Mouse (Mus musculus): ENCODE data around the gene Grid1.

The Grid1 gene

DNA sequence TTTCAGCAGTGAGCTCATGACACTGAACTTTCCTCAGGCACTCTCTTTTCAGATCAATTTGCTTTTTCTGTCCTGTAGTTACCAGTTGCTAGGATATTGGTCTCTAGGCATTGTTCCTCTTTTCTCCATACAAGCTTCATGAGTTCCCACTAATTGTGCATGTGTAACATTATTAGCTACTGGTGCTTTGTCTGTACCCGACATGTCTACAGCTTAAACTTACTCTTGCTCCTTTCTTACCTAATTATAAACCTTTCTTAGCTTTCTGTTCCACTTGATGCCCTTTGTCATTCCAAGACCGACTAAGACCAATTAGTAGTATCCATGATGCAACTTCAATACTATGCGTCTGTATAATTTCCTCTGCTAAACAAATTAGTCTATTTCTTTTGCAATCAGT, 554.5 kb downstream of the Grid1 start:
- DNase-seq (ENCODE audit: low spot score in 2 of 2), result no peak

DNA sequence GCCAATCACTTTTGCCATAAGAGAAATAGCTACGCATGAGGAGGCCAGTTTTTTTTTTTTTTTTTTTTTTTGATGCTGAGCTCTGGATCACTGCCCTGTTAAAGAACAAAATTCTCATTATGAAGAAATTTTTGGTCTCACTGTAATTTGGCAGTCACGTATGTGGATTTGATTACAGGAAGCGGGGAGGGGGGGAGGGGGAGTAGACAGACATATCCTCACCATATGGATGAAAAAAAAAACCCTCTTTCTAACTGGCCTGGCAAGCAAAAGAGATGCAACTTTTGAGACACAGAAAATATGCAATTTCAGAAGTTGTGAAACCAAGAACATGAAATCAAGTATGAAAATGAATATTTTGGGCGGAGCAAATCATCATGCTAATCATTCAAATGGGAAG, 573.7 kb downstream of the Grid1 start:
- DNase-seq (ENCODE audit: low spot score in 2 of 2), result no peak

DNA sequence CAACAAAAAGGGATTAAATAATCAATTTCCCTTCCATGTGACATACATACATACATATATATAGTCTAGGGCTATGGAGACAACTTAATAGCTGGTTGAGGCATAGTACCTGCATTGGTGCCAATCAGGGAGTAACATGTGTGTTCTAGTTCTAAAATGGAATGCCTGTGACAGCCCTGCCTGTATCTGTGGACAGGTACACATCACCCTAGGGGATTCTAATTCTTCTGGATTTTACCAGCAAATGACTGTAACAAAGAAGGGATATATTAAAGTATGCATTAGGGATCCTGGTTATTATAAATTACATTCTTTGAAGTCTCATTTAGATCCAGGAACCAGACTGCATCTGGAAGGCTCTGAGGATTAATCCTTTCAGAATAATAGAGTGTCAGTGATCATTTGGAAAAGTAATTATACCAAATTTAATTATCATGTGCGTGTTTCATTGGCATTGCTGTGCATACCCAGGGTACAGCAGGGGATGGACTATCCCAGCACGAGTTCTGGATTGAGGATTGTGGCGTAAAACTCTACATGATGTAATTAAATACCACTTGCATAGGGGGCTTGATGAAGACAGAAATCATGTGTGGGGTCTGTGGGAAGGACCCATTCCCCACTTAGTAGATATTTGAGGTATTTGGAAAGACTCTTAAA, 584.5 kb downstream of the Grid1 start:
- DNase-seq (ENCODE audit: low spot score in 2 of 2), result no peak

DNA sequence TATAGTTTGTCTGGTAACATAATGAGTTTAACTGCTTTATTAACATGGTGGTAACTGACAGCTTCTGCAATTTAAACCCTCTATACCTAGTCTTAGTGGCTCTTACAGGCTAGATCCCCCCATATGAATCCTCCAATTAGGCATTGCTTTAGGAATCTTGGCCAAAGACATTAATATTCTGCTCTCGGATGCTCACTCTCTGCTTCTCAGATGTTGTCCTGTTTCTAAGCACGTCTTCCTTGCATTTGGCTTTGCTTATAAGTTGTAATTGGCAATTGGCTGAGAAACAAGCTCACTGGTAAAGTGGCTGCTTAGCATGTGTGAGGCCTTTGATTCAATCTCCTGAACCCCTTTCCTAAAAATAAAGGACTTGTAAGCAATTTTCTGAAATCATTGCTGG, 610.4 kb downstream of the Grid1 start:
- no peak for DNase-seq (ENCODE audit: low spot score in 2 of 2)

DNA sequence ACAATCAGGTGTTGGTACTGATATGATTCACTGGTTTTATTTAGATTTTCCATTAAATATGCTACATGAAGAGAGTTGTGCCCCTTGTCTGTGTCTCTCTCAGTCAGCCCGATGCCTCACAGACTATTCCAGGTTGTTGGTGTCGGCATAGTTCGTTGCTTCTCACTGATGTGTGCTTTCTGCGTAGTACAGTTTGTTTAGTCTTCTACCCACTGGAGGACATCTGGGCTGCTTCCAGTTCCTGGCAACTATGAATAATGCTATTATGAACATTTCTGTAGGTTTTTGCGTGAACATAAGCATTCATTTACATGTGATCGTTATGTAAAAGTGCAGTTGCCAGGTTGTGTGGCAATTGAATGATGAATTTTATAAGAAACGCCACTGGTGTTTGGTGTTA, 633.8 kb downstream of the Grid1 start:
- DNase-seq (ENCODE audit: low spot score in 2 of 2), result no peak

DNA sequence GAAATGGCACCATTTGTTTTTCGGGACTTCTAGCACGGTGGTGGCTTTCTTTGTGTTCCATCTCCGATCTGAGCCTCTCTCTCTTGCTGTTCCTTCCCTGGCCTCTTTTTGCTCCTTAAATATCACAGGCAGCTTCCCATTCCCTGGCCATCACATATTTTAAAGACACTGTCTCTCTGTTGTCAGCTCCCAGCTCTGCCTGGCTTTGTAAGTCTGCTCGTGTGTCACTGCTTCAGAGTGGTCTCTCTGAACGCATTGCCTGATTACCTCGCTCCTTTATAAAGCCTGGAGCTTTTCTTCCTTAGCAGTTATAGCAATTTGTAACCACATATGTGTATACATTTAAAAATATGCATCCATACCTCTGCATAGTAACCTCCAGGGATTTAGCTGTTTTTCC, 648.3 kb downstream of the Grid1 start:
- DNase-seq (ENCODE audit: low spot score in 2 of 2), result no peak

DNA sequence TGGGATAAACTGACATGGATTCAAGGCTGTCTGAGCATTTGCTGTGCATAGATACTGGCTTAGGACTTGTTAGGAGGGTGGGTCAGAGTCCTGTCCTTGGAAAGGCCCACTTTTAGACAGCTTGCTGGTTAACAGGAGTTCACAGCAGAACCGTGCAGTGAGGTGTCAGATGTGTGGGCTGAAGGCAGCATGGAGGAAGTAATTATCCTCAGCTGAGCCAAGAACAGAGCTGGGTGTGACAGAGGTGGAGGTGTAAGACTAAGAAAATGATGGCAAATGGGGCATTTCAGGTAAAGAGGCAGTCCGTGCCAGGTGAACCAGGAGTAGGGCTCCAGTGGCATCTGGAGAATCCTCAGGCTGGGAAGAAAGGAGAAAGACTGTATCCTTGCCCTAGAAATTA, 666.1 kb downstream of the Grid1 start:
- DNase-seq (ENCODE audit: low spot score in 2 of 2), result no peak

DNA sequence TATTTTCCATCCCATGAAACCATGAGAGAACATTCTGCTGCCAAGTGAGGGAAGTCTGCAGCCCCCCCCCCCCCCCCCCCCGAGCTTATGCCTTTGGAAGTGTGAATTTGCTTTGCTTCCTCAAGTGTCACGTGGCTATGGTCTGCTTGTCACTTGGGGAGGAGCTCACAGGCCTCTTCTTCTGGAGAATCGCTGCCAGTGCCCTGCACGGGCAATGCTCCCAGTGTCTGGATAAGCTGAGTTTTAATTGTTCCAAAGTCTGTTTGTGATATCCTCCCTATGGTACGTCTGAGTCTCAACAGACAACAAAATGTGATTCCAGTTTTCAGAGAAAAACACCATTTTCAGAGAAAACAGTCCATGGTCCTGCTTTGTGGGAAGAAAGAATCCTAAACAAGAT, 682.4 kb downstream of the Grid1 start:
- DNase-seq (ENCODE audit: low spot score in 2 of 2), result no peak

DNA sequence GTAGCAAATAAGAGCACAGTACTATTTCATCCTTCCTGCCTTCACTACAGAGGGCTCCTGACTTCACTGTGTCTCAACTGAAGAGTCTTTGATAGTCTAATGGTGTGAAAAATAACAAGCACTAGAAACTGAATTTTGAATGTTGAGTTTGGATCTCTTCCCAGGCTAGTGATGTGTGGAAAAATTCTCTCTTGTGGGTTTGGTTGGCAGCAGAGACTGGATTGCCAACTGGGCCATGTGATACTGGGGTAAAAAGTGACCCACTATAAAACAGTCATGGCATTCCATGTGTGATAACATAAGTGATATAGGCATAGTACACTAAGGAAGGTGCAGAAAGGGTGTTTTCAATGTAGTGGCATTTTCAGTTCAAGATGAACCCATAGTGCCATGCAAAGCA, 699.5 kb downstream of the Grid1 start:
- no peak for DNase-seq (ENCODE audit: low spot score in 2 of 2)

DNA sequence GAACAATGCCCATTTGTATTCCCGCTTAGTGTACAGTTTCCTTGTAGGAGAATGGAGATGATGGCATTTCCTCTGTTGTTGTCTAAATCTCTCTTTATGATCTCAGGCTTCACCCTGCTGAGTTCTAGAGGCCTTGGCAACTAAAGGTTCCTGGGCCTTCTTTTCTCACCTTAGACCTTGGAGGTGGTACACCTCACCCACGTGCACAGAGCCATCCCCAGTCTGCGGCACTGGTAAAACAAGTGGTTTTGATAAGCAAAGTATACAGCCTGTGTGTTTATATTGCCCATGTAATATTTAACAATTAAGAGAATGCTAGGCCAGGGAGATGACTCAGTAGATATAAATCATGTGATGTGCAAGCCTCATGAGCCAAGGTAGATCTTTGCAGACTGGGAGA, 718.9 kb downstream of the Grid1 start:
- no peak for DNase-seq (ENCODE audit: low spot score in 2 of 2)

DNA sequence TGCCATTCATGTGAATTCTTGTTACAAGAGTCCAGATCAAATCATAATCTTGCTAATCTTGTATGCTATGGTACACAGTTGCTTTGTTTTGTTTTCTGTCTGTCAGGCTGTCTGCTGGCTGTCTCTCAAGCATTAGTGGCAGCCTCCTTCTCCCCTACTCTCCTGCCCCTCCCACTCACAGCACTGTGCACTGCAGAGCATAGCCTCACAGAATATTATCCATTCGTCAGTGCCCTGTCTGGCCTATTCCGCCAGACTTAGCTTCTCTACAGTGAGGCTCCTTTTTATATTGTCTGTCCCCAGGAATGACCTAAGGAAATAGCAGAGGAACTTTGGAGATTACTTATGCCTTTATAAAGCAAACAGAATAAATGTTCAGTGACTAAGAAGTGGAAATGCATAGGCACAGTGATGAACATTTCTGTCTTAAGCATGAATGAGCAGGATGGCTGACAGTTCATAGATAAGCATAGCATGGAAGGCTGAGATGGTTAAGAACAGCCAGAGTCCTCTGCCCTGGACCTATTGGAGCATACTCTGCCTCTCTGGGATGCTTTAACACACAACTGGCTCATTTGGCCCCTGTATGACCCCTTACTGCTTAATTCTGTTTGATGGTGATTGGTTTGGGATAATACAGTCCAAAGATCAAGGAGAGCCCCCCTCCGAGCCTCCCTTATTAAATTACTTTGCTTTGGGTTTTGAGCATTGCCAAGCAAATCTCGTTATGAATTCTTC, 721.5 kb downstream of the Grid1 start:
- no peak for DNase-seq (ENCODE audit: low spot score in 2 of 2)

DNA sequence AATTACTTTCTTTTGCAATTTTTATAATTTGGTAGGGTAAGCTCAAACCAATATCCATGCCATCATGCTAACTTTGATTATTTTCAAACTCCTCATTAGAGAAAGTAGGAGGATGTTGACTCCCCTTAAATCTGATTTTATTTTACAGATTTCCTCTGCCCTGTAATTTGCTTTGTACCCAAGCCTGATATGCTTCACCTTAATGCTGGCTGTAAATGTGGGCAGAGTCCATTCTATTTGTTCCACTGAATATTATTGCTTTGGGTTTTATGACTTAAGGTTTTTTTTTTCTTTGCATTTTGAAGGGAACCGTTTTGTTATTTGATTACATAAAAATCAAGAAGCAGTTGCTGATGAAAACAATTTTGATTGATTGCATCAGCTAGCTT, 722.1 kb downstream of the Grid1 start:
- no peak for DNase-seq (ENCODE audit: low spot score in 2 of 2)

DNA sequence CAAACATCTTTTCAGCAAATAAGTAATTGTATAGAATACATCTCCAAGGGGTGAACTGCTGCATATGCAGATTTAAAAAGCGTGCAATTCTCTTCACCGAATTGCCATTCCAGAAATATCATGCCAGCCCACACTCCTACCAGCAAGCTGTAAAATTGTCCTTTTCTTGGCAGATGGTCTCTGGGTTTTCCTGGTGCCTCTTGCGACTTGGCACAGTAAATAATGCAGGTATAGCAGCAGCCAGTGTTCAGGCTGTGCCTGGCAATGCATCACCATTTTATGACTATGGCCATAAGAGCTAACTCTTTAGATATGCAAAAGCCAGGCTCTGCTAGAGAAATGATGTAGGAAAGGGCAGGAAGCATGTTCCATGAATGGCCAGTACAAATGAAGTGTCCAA, 734.4 kb downstream of the Grid1 start:
- DNase-seq (ENCODE audit: low spot score in 2 of 2), result no peak

DNA sequence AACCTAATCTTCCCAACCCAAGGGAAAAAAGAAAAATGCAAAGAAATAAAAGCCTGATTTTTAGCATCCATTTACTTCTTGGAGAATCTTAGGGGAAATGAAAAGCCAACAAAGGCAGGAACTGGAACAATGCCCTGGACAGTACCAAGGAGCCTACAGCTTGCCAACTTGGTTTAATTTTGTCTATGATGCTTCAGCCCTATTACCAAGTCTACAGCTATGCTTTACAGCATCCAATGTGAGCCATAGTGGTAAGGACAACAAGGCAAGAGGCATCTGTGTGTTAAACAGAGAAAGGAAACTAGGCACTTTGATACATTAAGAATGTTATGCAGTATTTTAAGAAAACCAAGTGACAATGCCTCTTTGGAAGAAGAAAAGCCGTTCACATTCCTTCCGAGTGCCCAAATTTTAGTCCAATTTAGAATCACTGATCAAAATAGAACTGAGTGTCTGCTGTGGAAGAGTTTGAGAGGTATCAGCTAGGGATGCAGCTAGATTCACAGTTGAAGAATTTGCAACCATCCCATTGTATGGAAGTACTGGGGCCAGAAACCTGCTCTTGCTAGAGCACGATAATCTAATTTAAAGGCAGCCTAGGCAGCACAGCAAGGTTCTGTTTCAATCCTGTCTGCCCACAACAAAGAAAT, 741.5 kb downstream of the Grid1 start:
- no peak for DNase-seq (ENCODE audit: low spot score in 2 of 2)

DNA sequence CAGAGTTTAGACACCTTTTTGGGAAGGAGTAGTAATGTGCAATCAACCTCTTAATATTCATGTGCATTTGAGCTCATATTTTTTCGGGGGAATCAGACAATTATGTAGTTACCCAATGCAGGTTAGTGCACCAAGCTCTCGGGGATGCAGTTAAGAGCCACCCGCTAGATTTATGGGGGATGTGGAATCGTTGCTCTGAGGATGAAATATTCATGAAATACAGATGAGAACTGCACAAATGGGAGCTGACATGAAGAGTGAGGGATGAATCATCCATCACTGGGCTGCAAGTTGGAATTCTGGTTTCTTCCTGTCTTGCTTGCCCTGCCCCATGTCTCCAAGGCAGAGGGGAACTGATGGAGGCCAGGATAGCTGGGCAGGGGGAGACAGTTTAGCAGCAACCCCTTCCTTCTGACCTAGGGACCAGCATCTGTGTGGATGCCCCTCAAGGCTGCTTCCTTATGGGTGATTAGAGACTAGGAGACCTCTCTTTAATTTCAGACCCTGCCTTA, 753.1 kb downstream of the Grid1 start:
- no peak for DNase-seq (ENCODE audit: low spot score in 2 of 2)

DNA sequence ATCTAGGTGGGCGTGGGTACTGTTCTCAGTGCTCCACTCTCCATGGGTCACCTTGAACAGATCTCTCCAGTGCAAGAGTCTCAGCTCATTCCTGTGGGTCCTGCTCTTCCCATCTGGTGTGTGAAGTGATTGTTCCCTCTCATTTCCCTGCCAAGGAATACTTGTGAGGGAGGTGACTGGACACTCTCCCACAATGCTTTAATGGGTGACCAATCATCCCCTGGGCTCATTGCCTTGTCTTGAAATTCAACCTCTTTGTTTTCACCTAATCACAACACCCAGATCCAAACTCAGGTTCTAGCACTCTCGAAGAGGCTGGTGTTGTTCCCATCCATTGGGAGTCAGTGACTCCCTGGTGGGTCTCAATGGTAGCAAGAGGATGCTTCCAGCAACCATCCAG, 754.6 kb downstream of the Grid1 start:
- no peak for DNase-seq (ENCODE audit: low spot score in 2 of 2)

DNA sequence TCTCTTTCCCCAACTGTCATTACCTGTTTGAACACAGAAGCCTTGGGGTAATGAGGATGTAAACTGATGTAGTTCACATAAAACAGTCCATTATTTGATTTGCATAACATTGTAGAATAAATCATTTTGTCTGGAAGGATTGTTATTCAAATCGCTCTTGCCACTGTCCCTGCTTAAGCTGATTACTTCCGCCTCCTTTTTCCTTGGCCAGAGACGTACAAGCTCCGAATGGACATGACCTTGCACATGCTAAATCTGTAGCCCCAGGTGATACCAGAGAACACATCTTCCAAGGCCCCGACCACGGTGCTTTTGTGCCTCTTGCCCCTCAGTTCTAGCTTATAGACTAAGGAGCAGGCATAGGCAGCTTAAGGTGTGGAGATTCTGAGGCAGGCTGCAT, 755.4 kb downstream of the Grid1 start:
- no peak for DNase-seq (ENCODE audit: low spot score in 2 of 2)

DNA sequence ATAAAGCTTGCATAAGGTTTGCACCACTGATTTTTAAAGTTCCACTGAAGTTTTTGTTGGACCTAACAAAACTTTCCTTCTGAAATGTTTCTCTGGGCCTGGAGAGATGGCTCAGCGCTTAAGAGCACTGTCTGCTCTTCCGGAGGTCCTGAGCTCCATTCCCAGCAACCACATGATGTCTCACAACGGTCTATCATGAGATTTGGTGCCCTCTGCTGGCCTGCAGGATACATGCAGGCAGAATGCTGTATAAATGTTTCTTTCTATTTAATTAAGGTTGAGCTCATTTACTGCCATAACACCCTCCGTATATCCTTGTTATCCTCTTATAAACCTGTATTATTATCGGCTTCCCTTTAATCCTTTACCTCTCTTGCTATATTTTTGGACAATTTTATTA, 805.8 kb downstream of the Grid1 start:
- DNase-seq (ENCODE audit: low spot score in 2 of 2), result no peak
